Mouse (Mus musculus) 3134 (cell line): Measurements from ENCODE around the gene B9d2.
"Not testable (repeated sequence)": the region's sequence is repeated elsewhere in the genome, so short reads cannot be mapped to it uniquely, and the experiment has no call there.

Experiments
- DNase-seq: peaks from one replicate; pipeline ENCODE4 v3.0.0-alpha.2; 2011; ENCODE audit warnings: low spot score; ENCODE audit not compliant: insufficient read length; ENCODE audit errors: extremely low read depth

Gene B9d2

DNA sequence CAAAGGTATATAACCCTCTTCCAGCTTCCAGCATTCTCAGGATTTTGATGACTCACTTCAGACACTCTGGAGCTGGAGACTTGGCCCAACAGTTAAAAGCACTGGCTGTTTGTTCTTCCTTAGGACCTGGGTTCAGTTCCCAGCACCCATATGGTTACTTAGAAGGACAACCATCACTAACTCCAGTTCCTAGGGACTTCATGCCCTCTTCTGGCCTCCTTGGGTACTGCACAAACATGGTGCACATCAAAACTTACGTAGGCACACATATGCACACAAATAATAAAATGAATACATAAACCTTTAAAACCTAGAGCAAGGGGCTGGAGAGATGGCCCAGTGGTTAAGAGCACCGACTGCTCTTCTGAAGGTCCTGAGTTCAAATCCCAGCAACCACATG lies 21.8 kb downstream of the B9d2 start:
- no peak for DNase-seq

DNA sequence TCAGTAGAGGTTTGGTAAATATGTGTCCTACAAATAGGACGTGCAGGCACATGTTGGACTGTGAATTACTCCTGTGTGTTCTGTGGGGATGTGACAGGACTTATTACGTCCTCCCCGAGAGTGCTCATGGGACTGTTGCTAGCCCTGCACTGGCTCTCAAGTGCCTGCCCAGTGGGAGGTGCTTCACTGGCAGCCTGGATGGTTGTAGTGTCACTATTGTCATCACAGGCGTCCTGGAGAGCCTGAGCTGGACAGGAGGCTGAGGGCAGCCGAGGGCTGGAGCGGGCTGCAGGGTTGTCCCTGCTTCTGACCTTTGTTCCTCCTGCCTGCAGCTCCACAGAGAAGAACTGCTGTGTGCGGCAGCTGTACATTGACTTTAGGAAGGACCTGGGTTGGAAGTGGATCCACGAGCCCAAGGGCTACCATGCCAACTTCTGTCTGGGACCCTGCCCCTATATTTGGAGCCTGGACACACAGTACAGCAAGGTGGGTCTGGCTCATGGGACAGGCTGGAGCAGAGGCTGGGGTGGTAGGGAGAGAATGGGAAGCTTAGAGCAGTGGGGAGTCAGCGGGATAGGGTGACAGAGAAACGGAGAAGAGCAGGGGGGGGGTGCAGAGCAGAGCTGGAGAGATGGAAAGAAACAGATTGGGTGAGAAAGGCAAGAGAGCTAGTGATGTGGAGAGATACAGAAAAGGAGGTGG lies 23.4 kb downstream of the B9d2 start:
- DNase-seq: no peak

DNA sequence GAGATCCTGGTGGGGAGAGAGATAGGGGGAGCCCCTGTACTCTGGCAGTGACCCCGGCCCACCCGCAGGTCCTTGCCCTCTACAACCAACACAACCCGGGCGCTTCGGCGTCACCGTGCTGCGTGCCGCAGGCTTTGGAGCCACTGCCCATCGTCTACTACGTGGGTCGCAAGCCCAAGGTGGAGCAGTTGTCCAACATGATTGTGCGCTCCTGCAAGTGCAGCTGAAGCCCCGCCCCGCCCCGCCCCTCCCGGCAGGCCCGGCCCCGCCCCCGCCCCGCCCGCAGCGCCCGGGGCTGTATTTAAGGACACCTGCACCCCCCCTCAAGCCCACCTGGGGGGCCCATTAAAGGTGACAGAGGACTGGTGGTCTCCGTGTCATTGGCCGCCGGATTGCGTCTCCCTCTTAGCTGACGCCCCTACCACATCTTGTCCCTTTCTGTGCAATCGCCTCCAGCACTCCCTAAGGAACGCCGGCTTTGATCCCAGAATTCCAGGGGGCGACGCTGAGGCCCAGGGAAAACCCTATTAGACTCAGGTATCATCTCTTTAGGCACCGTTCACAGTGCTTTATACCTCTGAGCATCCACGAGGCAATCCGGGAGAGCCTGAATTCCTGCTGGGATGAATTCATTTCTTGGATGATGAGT lies 24.3 kb downstream of the B9d2 start:
- no peak for DNase-seq

DNA sequence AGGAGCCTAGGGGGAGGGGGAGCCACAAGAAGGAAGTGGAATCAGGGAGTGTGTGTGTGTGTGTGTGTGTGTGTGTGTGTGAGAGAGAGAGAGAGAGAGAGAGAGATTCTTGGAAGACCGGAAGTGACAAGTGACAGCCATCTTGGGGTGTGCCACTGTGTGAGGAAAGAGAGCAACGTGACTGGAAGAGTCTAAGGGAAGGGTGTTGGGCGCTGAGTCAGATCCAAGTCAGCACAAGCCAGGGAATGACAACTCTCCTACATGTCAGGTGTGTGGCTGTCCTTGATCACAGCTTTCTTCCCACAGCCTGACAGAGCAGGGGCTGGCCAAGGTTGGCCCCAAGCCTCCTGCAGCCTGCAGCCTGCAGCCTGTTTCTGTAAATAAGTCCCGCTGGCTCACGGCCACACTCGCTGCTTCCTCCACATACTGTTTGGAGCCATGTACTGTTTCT lies 25.2 kb downstream of the B9d2 start:
- peak; percentile 52 for DNase-seq

DNA sequence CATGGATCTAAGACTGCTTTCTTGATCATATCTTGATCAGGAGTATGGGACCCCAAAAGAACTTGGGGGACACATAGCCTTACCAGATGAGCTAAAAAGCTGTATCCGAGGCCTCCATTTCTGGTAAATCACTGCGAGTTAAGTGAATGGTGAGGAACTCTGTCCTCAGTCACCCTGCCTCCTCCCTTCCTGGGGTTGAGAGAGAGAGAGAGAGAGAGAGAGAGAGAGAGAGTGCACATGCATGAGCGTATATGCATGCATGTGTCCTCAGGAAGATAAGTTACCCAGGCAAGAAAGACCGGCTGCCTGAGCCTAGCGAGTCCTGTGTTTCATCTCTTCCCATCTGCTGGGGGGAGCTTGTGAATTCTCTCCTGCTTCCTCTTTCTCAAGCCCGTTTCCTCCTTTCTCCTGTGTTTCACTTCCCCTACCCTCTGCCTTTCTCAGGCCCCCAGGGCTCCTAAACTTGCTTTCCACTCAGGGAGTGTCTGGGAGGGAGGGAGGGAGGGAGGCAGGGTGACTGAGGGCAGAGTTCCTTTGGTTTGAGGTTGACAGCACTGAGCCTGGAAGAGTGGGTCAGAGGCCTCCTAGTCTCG lies 26.1 kb downstream of the B9d2 start:
- no peak for DNase-seq

DNA sequence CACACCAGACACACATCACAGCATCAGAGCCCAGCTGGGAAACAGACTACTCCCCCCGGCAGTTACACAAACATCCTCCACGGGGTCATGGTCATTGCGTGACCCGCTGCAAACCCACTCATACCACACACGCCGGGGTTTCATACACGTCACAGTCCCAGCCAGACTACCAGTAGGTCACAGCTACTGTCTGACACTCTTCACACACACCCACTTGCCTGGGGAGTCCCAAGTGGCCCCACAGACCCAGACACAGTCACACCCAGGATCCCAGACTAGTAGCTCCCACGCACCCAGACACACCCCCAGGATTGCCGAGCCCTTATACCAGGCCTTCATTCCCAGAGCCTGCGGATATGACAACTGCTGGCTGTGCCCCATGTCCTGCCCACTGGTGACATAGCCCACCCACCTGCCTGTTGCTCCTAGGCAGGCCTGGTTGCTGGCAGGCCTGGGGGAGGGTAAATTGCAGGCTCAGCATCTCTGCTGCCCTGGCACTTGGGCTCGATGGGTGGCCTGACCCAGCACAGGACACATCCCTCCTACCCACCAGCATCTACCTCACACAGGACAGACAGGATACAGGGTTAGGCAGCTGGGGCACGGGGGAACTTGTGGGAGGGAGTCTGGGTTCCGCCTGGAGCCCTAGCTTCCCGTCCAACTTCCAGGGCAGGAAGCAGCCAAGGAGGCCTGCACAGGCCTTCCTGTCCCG lies 27.2 kb downstream of the B9d2 start:
- DNase-seq: no peak

DNA sequence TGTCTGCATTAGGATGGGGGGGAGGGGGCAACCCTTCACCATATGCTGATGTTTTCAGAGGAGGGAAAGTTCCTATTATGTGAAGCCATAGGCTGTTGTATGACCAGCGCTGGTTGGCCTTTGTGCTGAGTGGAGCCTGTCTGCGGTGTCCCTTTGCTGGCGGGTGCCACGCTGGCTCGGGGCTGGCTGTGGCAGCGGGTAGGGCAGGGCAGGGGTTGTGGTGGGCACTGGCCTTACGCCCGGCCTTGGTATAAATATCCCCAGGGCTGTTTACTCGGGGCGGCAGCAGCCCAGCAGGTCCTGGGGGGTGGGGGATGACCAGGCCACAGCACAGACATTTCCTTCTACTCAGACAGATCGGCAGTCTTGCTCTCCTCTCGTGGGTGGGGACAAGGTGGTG lies 29.4 kb downstream of the B9d2 start:
- DNase-seq: peak; percentile 83

DNA sequence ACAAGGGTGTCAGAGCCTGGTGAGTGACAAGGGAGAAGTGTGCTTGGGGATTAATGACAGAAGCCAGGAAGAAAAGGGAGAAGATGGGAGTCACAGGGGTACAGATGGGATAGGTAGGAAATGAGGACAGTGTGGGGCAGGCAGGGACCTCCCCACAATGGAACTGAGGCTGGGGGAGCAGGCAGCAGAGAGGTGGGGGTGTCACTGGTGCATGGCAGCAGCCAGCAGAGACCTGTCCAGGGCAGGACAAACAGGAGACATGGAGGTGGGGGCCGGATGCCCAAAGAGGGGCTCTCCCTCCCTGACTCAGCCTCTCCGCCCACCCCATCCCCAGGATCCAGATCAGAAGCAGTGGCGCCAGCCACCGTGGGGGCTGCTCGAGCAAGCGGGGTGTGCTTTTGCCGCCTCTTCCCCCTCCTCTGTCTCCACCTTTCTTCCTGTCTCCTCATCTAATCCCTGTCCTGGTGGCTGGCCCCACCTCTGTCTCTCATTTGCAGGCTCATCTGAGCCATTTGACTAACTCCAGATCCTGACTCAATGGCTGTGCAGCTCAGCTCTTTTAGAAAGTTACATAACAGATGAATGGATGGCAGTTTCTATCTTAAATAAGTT lies 30.0 kb downstream of the B9d2 start:
- peak; percentile 53 for DNase-seq

DNA sequence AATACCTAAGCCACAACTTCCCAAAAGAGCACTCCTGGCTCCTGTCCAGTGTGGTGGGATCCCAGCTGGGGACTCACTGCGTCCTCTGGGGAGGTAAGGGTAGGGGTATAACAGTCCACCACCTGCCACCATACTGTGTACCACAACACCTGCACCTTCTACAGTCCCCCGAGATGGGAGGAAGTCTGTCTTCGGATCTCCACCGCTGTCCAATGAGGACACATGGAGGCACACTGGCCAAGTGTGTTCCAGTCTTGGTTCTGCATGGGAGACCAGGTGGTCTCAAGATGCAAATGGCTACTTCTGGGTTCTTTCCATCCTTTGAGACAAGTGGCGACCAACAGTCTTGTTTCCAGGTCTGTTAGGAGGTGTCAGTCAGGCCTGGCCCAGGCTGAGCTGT lies 30.6 kb downstream of the B9d2 start:
- no peak for DNase-seq

DNA sequence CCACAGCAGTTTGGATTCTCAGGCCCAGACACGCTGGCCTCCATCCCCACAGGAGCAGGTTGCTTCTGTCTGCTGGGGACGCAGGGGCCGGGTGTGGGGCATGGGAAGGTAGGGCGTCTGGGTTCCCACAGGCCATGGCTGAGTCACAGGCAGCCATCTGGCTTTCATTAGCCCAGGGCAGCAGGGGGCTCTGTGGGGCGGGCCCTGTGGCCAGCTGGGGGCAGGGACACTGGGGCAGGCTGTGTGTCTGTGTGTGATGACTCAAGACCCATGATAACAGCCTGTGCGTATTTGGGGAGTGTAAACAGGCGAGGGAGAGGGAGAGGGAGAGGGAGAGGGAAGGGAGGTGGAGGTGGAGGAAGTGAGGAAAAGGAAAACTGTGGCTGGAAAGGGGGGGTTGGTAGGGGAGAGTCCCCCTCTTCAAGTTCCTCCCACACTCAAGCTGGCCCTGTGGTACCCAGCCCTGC lies 31.2 kb downstream of the B9d2 start:
- DNase-seq: peak; percentile 95

DNA sequence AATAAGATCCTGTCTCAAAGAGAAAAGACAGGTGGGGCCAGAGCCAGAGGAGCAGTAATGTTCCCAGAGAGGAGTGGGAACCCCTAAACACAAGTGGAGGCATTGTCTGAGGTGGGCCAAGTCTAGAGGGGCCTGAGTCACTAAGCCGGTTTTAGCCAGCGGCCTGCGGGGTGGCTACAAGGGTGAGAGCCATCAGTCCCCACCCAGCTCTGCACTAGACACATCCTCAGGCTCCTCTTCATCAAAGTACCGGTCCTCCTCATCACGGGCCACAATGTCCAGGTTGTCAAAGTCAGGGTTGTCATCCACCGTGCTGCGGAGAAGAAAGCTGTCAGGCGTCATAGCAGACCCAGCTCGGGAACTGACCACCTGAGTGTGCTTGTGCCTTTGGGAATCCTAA lies 32.2 kb downstream of the B9d2 start:
- no peak for DNase-seq

DNA sequence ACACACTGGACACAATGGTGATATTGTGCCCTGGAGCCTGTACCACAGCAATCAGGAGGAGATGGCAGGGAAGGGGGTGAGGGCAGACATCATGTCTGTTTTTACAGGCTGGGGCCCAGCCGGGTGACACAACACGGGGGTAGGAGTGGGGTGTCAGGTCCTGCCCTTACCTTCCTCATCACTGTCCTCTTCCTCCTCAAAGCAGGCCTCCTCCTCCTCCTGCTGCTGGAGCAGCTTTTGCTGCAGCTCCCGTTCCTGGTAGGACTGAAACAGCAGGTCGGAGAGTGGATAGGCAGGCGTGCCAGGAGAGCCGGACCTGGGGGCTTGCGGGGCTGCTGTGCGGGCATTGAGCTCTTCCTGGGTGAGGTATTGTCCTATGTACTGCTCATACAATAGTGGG lies 34.0 kb downstream of the B9d2 start:
- no peak for DNase-seq

DNA sequence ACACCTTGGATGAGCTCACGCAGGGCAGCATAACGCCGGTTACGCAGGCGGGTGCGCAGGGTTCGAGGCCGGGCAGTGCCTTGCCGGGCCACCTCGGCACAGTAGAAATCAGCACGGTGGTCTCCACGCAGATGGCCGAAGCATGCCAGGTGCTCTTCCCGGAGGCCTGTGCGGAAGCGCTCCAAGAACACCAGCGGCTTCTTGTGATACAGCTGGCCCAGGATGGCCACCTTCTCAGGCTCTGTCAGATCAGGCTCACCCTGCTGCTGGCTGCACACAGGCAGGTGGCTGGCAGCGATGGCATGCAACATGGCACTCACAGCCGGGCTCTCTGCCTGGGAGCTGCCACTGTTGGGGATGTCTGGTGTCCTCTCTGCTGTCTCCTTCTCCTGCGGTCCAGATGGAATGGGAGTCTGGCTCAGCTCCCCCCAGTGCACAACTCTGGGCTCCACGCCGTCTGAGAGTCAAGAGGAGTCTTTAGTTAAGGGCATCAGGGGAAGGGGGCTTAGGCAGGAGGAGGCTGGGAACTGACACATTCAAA lies 35.2 kb downstream of the B9d2 start:
- DNase-seq: no peak

DNA sequence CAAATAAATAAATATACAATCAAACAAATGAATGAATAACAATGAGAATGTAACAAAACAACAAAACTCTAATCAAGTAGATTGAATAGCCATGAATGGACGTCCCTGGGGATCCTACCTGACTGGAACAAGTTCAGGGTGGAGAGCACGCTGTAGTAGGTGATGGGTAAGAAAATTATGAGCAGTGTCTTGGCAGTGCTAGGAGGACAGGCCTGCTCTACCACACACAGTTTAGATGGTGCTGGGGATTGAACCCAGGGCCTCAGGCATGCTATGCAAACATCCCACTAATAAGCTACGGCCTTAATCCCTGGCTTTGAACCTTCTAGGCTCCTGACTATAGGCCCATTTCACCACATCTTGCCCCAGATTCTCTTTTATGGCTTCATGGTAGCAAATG lies 36.9 kb downstream of the B9d2 start:
- no peak for DNase-seq

DNA sequence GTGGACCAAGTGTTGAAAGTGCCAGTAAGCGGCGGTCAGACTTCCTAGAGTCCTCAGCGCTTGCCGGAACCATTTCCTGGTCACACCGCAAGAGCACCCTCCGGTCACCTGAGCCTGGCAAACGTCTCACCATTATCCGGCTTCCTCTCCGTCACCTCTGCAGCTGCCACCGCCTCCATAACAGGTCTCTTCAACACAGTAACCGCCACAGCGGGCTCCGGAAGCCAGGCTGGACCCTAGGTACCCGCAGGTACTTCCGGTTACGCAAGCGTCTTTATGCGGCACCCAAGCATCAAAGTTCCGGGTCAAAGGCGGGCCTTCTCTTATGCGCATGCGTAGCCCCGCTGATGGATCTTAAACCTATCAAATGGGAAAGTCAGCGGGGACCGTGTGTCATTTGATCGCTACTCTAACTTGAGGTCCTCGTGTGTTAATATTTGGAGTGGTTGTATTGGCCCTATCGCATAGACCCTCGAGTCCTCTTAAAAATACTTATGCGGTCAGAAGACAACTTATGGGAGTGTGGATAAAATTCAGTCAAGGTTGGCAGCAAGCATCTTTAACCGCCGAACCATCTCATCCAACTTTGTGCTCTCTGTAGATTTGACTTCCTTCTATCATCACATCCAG lies 38.3 kb downstream of the B9d2 start, which contains the start of gene Ccdc97:
TSS of gene Ccdc97 (minus strand) at position 301 of the 630 bp plus-strand sequence.
- peak; percentile 88 for DNase-seq

DNA sequence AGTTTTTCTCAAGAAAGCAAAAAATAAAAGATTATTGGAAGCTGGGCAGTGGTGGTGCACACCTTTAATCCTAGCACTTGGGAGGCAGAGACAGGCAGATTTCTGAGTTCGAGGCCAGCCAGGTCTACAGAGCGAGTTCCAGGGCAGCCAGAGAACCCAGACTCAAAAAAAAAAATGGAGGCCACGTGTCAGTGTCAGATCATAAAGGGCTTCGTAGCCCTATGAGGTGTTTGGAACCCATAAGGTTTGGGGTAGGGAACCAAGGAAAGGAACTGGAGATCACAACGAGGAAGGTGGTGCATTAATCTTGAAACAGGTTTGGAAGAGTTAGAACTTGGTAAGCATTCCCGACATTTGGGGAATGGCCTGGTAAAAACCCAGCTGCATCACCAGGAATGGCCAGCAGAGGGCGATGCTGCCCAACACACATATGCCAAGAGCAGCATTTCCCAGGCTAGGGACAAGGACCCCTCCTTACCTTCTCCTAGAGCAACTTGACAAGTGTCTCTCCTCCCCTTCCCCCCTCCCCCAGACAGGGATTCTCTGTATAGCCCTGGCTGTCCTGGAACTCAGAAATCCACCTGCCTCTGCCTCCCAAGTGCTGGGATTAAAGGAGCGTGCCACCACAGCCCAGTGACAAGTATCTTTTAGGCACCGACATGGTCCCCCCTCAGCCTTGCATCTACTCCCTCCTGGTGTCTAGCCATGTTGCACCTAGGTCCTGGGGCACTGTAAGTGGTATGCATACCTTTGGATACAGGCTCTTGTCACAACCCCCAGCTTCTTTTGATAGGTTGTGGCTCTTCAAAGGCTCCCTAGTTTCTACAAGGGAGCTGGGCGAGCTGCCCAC lies 39.4 kb downstream of the B9d2 start:
- peak; percentile 53 for DNase-seq

DNA sequence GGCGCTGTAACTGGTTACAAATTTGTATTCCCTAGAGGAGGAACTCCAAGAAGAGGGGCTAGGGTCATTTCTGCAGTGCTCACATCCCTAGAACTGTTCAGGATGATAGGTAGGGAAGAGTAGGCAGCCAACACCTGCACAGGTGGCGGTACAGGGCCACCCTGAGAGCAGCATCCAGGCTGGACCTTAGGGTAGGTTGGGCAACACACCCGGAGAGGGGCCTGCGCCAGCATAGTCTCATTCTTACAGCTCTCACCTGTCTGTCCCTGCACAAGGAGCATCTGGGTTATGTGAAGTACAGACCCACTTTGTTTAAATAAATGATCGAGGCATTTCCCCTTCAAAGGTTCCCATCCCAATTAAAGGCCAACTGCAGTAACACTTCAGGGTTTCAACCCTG lies 40.2 kb downstream of the B9d2 start:
- DNase-seq: no peak

DNA sequence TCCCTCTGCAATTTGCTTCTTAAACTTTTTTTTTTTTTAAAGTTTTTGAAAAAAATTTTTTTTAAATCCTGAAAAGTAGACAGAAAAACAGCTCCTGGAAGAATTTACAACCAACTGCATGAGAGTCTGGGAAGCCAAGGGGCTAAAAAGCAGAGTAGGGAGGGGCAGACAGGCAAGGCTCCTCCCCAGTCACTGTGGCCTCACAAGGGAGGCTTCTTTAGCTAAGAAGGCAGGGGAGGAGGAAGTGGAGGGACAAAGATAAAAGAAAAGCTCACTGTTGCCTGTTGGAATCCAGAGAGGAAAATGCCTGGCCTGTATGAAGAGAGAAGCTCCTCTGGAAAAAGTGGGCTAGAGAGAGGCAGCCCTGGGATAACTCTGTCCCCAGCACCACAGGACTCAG lies 41.2 kb downstream of the B9d2 start:
- DNase-seq: not testable (repeated sequence)

DNA sequence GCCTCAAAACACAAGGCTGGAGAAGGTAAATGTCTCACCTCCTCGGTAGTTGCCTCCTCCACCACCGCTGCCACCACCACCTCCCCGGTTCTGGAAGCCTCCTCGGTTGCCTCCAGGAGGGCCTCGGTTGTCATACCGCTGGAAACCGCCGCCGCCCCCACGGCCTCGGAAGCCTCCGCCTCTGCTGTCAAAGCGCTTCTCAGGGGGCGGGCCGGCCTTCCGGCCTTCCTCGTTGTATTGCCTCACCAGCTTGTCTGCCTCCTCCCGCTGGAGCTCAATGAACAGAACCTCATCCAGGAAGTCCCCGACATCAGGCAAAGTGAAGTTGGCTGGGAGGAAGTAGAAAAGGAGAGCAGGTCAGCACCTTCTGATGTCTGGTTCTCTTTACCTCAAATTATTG lies 45.3 kb downstream of the B9d2 start:
- DNase-seq: no peak
